Mouse (Mus musculus) layer of hippocampus, adult 9-11 months (tissue): ENCODE data around the gene Gcn1l1.

ENCODE experiments used
- DNase-seq: peaks from one replicate; pipeline ENCODE4 v3.0.0; 2022

The Gcn1l1 gene

GRCm38 (mm10) chr5:115667210-115667609, 102.2 kb downstream of the Gcn1l1 start:
- DNase-seq = no peak

DNA sequence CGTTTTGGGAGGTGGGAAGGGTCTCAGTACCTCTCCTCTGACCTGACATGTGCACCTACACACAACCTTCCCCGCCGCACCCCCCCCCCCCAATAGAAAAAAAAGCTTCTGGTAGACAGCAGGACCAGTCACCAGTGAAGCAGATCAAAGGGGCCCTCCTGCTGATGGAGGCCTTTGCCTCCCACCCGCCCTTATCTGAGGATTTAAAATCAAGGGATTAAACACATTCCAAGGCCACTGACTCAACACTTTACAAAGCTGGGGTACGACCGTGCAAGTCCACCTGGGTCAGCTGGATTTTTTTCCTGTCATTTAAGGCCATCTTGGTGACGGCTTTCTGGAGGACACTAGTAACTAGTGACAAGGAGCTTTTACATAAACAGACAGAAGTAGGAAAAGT, 102.8 kb downstream of the Gcn1l1 start:
- no peak for DNase-seq

DNA sequence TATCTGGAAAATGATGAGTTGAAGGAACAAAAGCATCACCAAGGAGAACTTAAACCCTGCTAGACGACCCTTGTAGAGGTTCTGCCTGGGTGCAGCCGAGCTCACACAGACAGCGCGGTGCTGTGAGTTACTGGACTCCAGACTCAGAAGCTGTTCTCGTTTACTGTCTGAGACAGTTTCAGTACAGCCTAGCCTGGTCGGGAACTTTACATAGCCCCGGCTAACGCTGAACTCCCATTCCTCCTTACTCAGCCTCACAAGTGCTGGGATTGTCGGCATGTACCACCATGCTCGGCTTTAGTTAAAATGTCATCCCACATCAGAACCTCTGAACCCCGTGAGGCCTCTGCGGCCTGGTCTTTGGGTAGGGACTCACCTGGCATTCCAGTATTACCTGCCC, 103.9 kb downstream of the Gcn1l1 start:
- no peak for DNase-seq

GRCm38 (mm10) chr5:115669974-115670373, 104.9 kb downstream of the Gcn1l1 start:
- DNase-seq = no peak

- DNase-seq = no peak
Measured at GRCm38 (mm10) chr5:115670406-115670805, 105.4 kb downstream of the Gcn1l1 start.

- DNase-seq = no peak
Measured at GRCm38 (mm10) chr5:115671846-115672245, 106.8 kb downstream of the Gcn1l1 start.
